ENCODE assay signal across 8 mouse cellular contexts in genomic region chr1:157411711-157412380, GRCm38 (mm10). TPM values are rescaled to one million over a fixed set of nuclear protein-coding genes. Genes with fewer than 3 reads are reported as not detected.
DNase-seq lines count a peak whose midpoint lies in the region; ATAC-seq and TF ChIP-seq lines count a peak whose summit lies in the region.

No protein-coding gene starts in this region.

- peak overlapping the region; percentile 89 for H3K27ac ChIP-seq in intestine, postnatal 0 days (ENCODE audit: low read depth, low read length)
- peak overlapping the region; percentile 93 for H3K27ac ChIP-seq in limb, embryonic 12.5 days
- H3K27ac ChIP-seq in midbrain, embryonic 12.5 days (replicated peaks): peak overlapping the region; percentile 99

- intact Hi-C loops in gastrocnemius, postnatal 14 days (cut with DNase I; ENCODE audit: low total_unique reads): no loop called here

- no peaks in the 10 kb centered on the region for H3K9me3 ChIP-seq in intestine, postnatal 0 days (ENCODE audit: control insufficient read depth)
- no peaks in the 10 kb centered on the region for H3K9me3 ChIP-seq in limb, embryonic 12.5 days
- H3K9me3 ChIP-seq in midbrain, embryonic 12.5 days: no peaks in the 10 kb centered on the region

- H3K4me2 ChIP-seq in intestine, postnatal 0 days (replicated peaks; ENCODE audit: low read depth): peak overlapping the region; percentile 96
- H3K4me2 ChIP-seq in limb, embryonic 12.5 days: peak overlapping the region; percentile 89
- peak overlapping the region; percentile 70 for H3K4me2 ChIP-seq in midbrain, embryonic 12.5 days (replicated peaks)

- peak overlapping the region; percentile 66 for H3K9ac ChIP-seq in intestine, postnatal 0 days (ENCODE audit: low read depth, low read length)
- peak overlapping the region; percentile 84 for H3K9ac ChIP-seq in limb, embryonic 12.5 days (replicated peaks)
- H3K9ac ChIP-seq in midbrain, embryonic 12.5 days (replicated peaks): peak overlapping the region; percentile 87

- DNase-seq in thymus, adult 18-20 months: peak; percentile 9 to 14
- DNase-seq in thymus, postnatal 14 days: no peak
- peak; percentile 66 for DNase-seq in embryo, embryonic 10 days (ENCODE audit: low spot score)
- peak; percentile 73 for DNase-seq in gastrocnemius, postnatal 14 days
- DNase-seq in spleen, adult 18-20 months: peak; percentile 14 to 32

- H3K27me3 ChIP-seq in intestine, postnatal 0 days (replicated peaks; ENCODE audit: control insufficient read depth, insufficient read depth, low read length): no peaks in the 10 kb centered on the region
- H3K27me3 ChIP-seq in limb, embryonic 12.5 days: no peaks in the 10 kb centered on the region
- H3K27me3 ChIP-seq in midbrain, embryonic 12.5 days: no peaks in the 10 kb centered on the region

- 2% methylated on average over 75 of the region's 85 CpGs for WGBS in intestine, postnatal 0 days
- under 1% methylated on average over 80 of the region's 85 CpGs for WGBS in limb, embryonic 12.5 days
- WGBS in midbrain, embryonic 12.5 days: 1% methylated on average over 75 of the region's 85 CpGs

- H3K4me1 ChIP-seq in intestine, postnatal 0 days (replicated peaks; ENCODE audit: control insufficient read depth, insufficient read depth, low read length): no peaks in the 10 kb centered on the region
- peaks cover 9% of the 10 kb centered on the region; the same call in 1 of the 2 replicates for H3K4me1 ChIP-seq in limb, embryonic 12.5 days (replicated peaks)
- H3K4me1 ChIP-seq in midbrain, embryonic 12.5 days: peaks cover 19% of the 10 kb centered on the region

- TF ChIP-seq CTCF in intestine, postnatal 0 days (IDR thresholded peaks at IDR 0.05; ENCODE audit: low read depth): peak; percentile 55

- peak; percentile 78 for ATAC-seq in intestine, postnatal 0 days
- ATAC-seq in limb, embryonic 12.5 days (ENCODE audit: insufficient number of reproducible peaks, insufficient read depth, low FRiP score, low TSS enrichment, low read depth): peak; percentile 92
- ATAC-seq in midbrain, embryonic 12.5 days (ENCODE audit: low FRiP score, low read depth): peak; percentile 93

- H3K4me3 ChIP-seq in intestine, postnatal 0 days (ENCODE audit: low read depth, low read length): peak overlapping the region; percentile 94
- peak overlapping the region; percentile 95 for H3K4me3 ChIP-seq in limb, embryonic 12.5 days (replicated peaks)
- H3K4me3 ChIP-seq in midbrain, embryonic 12.5 days: peak overlapping the region; percentile 98

- H3K36me3 ChIP-seq in intestine, postnatal 0 days (ENCODE audit: control insufficient read depth, insufficient read depth): no peaks in the 10 kb centered on the region
- no peaks in the 10 kb centered on the region for H3K36me3 ChIP-seq in limb, embryonic 12.5 days
- no peaks in the 10 kb centered on the region for H3K36me3 ChIP-seq in midbrain, embryonic 12.5 days

RNA-seq across cellular contexts. Expression of gene Rasal2, which starts 0.5 kb away (rescaled TPM):
- 10 to 100 TPM; 13.5 to 14.3 TPM for total RNA-seq in gastrocnemius, postnatal 14 days (2021)
- 5.3 and 6.7 TPM in 2 replicates for polyA plus RNA-seq in intestine, postnatal 0 days (2015; fragmentation: Nextera tagmentation; extraction: Ambion mirVana)
- 10.1 and 11.6 TPM in 2 replicates for polyA plus RNA-seq in limb, embryonic 12.5 days (2016; fragmentation: Nextera tagmentation; extraction: Ambion mirVana)
- polyA plus RNA-seq in midbrain, embryonic 12.5 days (2016; fragmentation: Nextera tagmentation; extraction: Ambion mirVana): 36.4 and 43.7 TPM in 2 replicates

RNA-seq across cellular contexts. Expression of gene Cryzl2, which starts 46.5 kb away (rescaled TPM):
- total RNA-seq in gastrocnemius, postnatal 14 days (2021): 1 to 10 TPM; 2.7 to 3.1 TPM
- polyA plus RNA-seq in intestine, postnatal 0 days (2015; fragmentation: Nextera tagmentation; extraction: Ambion mirVana): 8.8 and 10.5 TPM in 2 replicates
- polyA plus RNA-seq in limb, embryonic 12.5 days (2016; fragmentation: Nextera tagmentation; extraction: Ambion mirVana): 7.9 and 8.2 TPM in 2 replicates
- 7.5 and 8.2 TPM in 2 replicates for polyA plus RNA-seq in midbrain, embryonic 12.5 days (2016; fragmentation: Nextera tagmentation; extraction: Ambion mirVana)
